Mouse (Mus musculus) MEL (cell line): ENCODE data around the gene Cd3g.

Source experiments
- CTCF ChIP-seq, 3 experiments: IDR thresholded peaks in 2 of 3; conservative IDR thresholded peaks in 1 of 3; 2 replicates each; pipeline ENCODE4 v1.5.1; 2011 to 2012; ENCODE audit warnings: low read length in 3 of 3, low read depth in 2 of 3, mild to moderate bottlenecking in 2 of 3, improper control_type of control experiment in 1 of 3, inconsistent platforms in 1 of 3, mixed read lengths in 1 of 3, moderate library complexity in 1 of 3; ENCODE audit not compliant: control insufficient read depth in 1 of 3, insufficient read depth in 1 of 3, poor library complexity in 1 of 3, severe bottlenecking in 1 of 3
- GATA1 ChIP-seq: IDR thresholded peaks from 2 replicates; pipeline ENCODE4 v1.6.1; 2011; ENCODE audit warnings: low read depth, low read length, improper control_type of control experiment
- MEF2A ChIP-seq: IDR thresholded peaks from 2 replicates; pipeline ENCODE4 v1.6.1; 2014; ENCODE audit warnings: low read depth, mild to moderate bottlenecking, inconsistent platforms, low read length, improper control_type of control experiment; ENCODE audit not compliant: poor library complexity, insufficient replicate concordance, severe bottlenecking; ENCODE audit errors: extremely low read depth
- NELFE ChIP-seq: IDR thresholded peaks from 2 replicates; pipeline ENCODE4 v1.6.1; 2011; ENCODE audit warnings: low read depth, low read length, improper control_type of control experiment
- POLR2AphosphoS2 ChIP-seq: IDR thresholded peaks from 2 replicates; pipeline ENCODE4 v1.6.1; 2011; ENCODE audit warnings: low read length, improper control_type of control experiment
- SMC3 ChIP-seq: IDR thresholded peaks from 2 replicates; pipeline ENCODE4 v1.6.1; 2011; ENCODE audit warnings: low read depth, low read length, improper control_type of control experiment
- TAL1 ChIP-seq: IDR thresholded peaks from 2 replicates; pipeline ENCODE4 v1.6.1; 2012; ENCODE audit warnings: mild to moderate bottlenecking, inconsistent platforms, low read length, moderate library complexity, mixed read lengths
- TBP ChIP-seq: IDR thresholded peaks from 2 replicates; pipeline ENCODE4 v1.8.0; 2011; ENCODE audit warnings: low read depth, low read length, improper control_type of control experiment

- TF ChIP-seq TAL1 (no peak), POLR2AphosphoS2 (no peak), NELFE (no peak), GATA1 (no peak), CTCF (IDR thresholded peaks at IDR 0.05 in 2 of 3, conservative IDR thresholded peaks at IDR 0.05 in 1 of 3; ENCODE audit: control insufficient read depth in 1 of 3, insufficient read depth in 1 of 3, low read depth in 2 of 3, low read length in 3 of 3, poor library complexity in 1 of 3, severe bottlenecking in 1 of 3) (no peak), MEF2A (no peak), TBP (no peak), SMC3 (no peak)
Observed at GRCm38 (mm10) chr9:45024187-45024586, 44.0 kb upstream of the Cd3g start.
